Comparison of ENCODE assay signal across 17 mouse cellular contexts in genomic region chr2:82538958-82539357, GRCm38 (mm10).
"Had no signal": no experiment of that assay in that cellular context is flagged by ENCODE, and none has a peak within 500 bp of the region (broad histone marks: within the 10 kb centered on the region; RNA-seq: fewer than 3 reads in every experiment).

No protein-coding gene starts in this region.

- H3K4me2 ChIP-seq: liver, embryonic 12.5 days; lung, embryonic 14.5 days; midbrain, embryonic 12.5 days; midbrain, embryonic 15.5 days; stomach, embryonic 15.5 days had no signal

- H3K4me1 ChIP-seq: liver, embryonic 12.5 days; midbrain, embryonic 10.5 days; midbrain, embryonic 12.5 days; midbrain, embryonic 15.5 days; stomach, embryonic 15.5 days had no signal

- H3K9me3 ChIP-seq: liver, embryonic 12.5 days; midbrain, embryonic 10.5 days; midbrain, embryonic 12.5 days; midbrain, embryonic 15.5 days; stomach, embryonic 15.5 days had no signal

- H3K4me3 ChIP-seq: liver, embryonic 12.5 days; midbrain, embryonic 10.5 days; midbrain, embryonic 12.5 days; midbrain, embryonic 15.5 days; myocyte; stomach, embryonic 15.5 days had no signal

- H3K36me3 ChIP-seq: liver, embryonic 12.5 days; midbrain, embryonic 10.5 days; midbrain, embryonic 12.5 days; midbrain, embryonic 15.5 days; stomach, embryonic 15.5 days had no signal

- H3K27me3 ChIP-seq: liver, embryonic 12.5 days; midbrain, embryonic 12.5 days; midbrain, embryonic 15.5 days; stomach, embryonic 15.5 days had no signal

- DNase-seq: lung, adult 18-20 months; lung, embryonic 14.5 days; lung, postnatal 10 days; lung, postnatal 4 days; right cerebral cortex, adult 18-20 months; right cerebral cortex, postnatal 14 days; thymus, adult 2 months; thymus, postnatal 25 days; thymus, postnatal 4 days had no signal

- H3K27ac ChIP-seq: liver, embryonic 12.5 days; liver, embryonic 14.5 days; midbrain, embryonic 10.5 days; midbrain, embryonic 12.5 days; midbrain, embryonic 15.5 days; stomach, embryonic 15.5 days; stomach, postnatal 0 days had no signal

- ATAC-seq: liver, embryonic 12.5 days; midbrain, embryonic 15.5 days had no signal

- H3K9ac ChIP-seq: liver, embryonic 12.5 days; liver, embryonic 14.5 days; lung, embryonic 14.5 days; midbrain, embryonic 12.5 days; midbrain, embryonic 15.5 days; stomach, embryonic 15.5 days had no signal
